ENCODE assay signal across 26 mouse cellular contexts in genomic region chr11:108079454-108079853, GRCm38 (mm10).
A peak's percentile ranks its signal among the peaks of the same experiment; 100 is the strongest.
DNase-seq lines count a peak whose midpoint lies in the region; ATAC-seq lines count a peak whose summit lies in the region.
"Had no signal": no experiment of that assay in that cellular context is flagged by ENCODE, and none has a peak within 500 bp of the region (broad histone marks: within the 10 kb centered on the region; RNA-seq: fewer than 3 reads in every experiment).

No protein-coding gene starts in this region.

- no peak overlapping the region for H3K9ac ChIP-seq in forebrain, embryonic 15.5 days (replicated peaks)
- H3K9ac ChIP-seq: heart, embryonic 12.5 days; heart, embryonic 15.5 days; hindbrain, embryonic 13.5 days had no signal

- peaks cover 7% of the 10 kb centered on the region; the same call in 1 of the 2 replicates for H3K4me1 ChIP-seq in forebrain, embryonic 15.5 days
- peaks cover 4% of the 10 kb centered on the region; the same call in 1 of the 2 replicates for H3K4me1 ChIP-seq in forebrain, embryonic 10.5 days

- no peak overlapping the region for H3K4me3 ChIP-seq in forebrain, embryonic 15.5 days
- no peak overlapping the region for H3K4me3 ChIP-seq in forebrain, embryonic 10.5 days
- H3K4me3 ChIP-seq: heart, embryonic 12.5 days; heart, embryonic 15.5 days; hindbrain, embryonic 13.5 days had no signal

- H3K36me3 ChIP-seq in forebrain, embryonic 15.5 days, result no peaks in the 10 kb centered on the region
- no peaks in the 10 kb centered on the region for H3K36me3 ChIP-seq in forebrain, embryonic 10.5 days (replicated peaks)
- H3K36me3 ChIP-seq: G1E; heart, embryonic 12.5 days; heart, embryonic 15.5 days; hindbrain, embryonic 13.5 days had no signal

- H3K4me2 ChIP-seq in forebrain, embryonic 15.5 days (replicated peaks), result no peak overlapping the region
- H3K4me2 ChIP-seq: heart, embryonic 12.5 days; heart, embryonic 15.5 days; hindbrain, embryonic 13.5 days had no signal

- 0 out of 2 replicates have a peak overlapping the region, but pooled peaks have one; percentile 1 for H3K27ac ChIP-seq in forebrain, embryonic 15.5 days (replicated peaks)
- H3K27ac ChIP-seq in forebrain, embryonic 10.5 days, result no peak overlapping the region
- H3K27ac ChIP-seq: heart, embryonic 15.5 days; hindbrain, embryonic 13.5 days had no signal

- no peak for DNase-seq in forebrain, embryonic 10.5 days (ENCODE audit: extremely low spot score, low spot score)
- peak; percentile 13 for DNase-seq in 416B (ENCODE audit: low read depth)
- DNase-seq in spleen, postnatal 36 days (ENCODE audit: low spot score in 2 of 2), result no peak
- no peak for DNase-seq in right cerebral cortex, adult 18-20 months
- no peak for DNase-seq in heart, postnatal 14 days
- DNase-seq: adrenal gland, adult 8-10 months; adrenal gland, postnatal 25 days; B cell, adult 2 months; cerebellum, adult 11-12 months; cerebellum, adult 8-10 months; cerebellum, postnatal 36 days; gastrocnemius, postnatal 10 days; gastrocnemius, postnatal 36 days; heart, postnatal 10 days had no signal

- no peaks in the 10 kb centered on the region for H3K9me3 ChIP-seq in forebrain, embryonic 15.5 days
- no peaks in the 10 kb centered on the region for H3K9me3 ChIP-seq in forebrain, embryonic 10.5 days
- H3K9me3 ChIP-seq: heart, embryonic 12.5 days; heart, embryonic 15.5 days; hindbrain, embryonic 13.5 days had no signal

- H3K27me3 ChIP-seq in forebrain, embryonic 15.5 days, result no peaks in the 10 kb centered on the region
- no peaks in the 10 kb centered on the region for H3K27me3 ChIP-seq in forebrain, embryonic 10.5 days (ENCODE audit: poor library complexity, severe bottlenecking)
- H3K27me3 ChIP-seq: CH12.LX; heart, embryonic 12.5 days; heart, embryonic 15.5 days; hindbrain, embryonic 13.5 days had no signal

- ATAC-seq in forebrain, embryonic 15.5 days (replicated peaks), result no peak
- ATAC-seq in common myeloid progenitor, adult 5-6 weeks (replicated peaks; ENCODE audit: low read depth, poor library complexity, severe bottlenecking), result peak; percentile 77
- peak; percentile 85 for ATAC-seq in megakaryocyte progenitor cell, adult 5-6 weeks (replicated peaks; ENCODE audit: poor library complexity)
- ATAC-seq: activated CD4-positive, CD25-positive, alpha-beta regulatory T cell, adult 4 months; forebrain, embryonic 14.5 days; inflammation-experienced regulatory T-cells, adult 6 months; intestine, embryonic 16.5 days had no signal

- WGBS in forebrain, embryonic 15.5 days, result 93% methylated on average over 5 of the region's 5 CpGs
- 98% methylated on average over 5 of the region's 5 CpGs for WGBS in forebrain, embryonic 10.5 days

- intact Hi-C loops in heart, postnatal 14 days (cut with DNase I), result no loop called here
